Mouse (Mus musculus): ENCODE results near the gene Ptprb. TPM values are rescaled to one million over a fixed set of nuclear protein-coding genes. Genes with fewer than 3 reads are reported as not detected.

The Ptprb gene
- total RNA-seq, 1 experiment: 0.62 TPM

GRCm38 (mm10) chr10:116403679-116404078, 128.4 kb downstream of the Ptprb start:
- no peak for DNase-seq (ENCODE audit: low read depth, low spot score)
- Histone ChIP-seq H3K9me3 (ENCODE audit: control insufficient read depth, insufficient read depth, low read depth, low read length) (no peaks in the 10 kb centered on the region), H3K4me1 (ENCODE audit: control insufficient read depth in 2 of 2, insufficient read depth in 2 of 2, low read length in 2 of 2, poor library complexity in 1 of 2) (no peaks in the 10 kb centered on the region), H3K27ac (ENCODE audit: insufficient read depth, low read depth, low read length, poor library complexity, severe bottlenecking) (no peak overlapping the region), H3K4me3 (ENCODE audit: insufficient read depth in 1 of 2, low read depth in 1 of 2, low read length in 2 of 2, poor library complexity in 1 of 2, severe bottlenecking in 1 of 2) (no peak overlapping the region), H3K36me3 (ENCODE audit: control insufficient read depth, insufficient read depth, low read length, poor library complexity, severe bottlenecking) (no peaks in the 10 kb centered on the region), H3K9ac (ENCODE audit: insufficient read depth, low read depth, low read length, poor library complexity, severe bottlenecking) (no peak overlapping the region)
- TF ChIP-seq ZC3H11A (IDR thresholded peaks at IDR 0.05; ENCODE audit: borderline replicate concordance, low read depth, low read length): no peak
- TF ChIP-seq ZNF384 (IDR thresholded peaks at IDR 0.05; ENCODE audit: low read depth, low read length): no peak
- no peak for TF ChIP-seq CHD2 (IDR thresholded peaks at IDR 0.05; ENCODE audit: low read depth, low read length)
- TF ChIP-seq MAFK (IDR thresholded peaks at IDR 0.05; ENCODE audit: insufficient read depth, low read depth, low read length): no peak
- no peak for TF ChIP-seq HCFC1 (IDR thresholded peaks at IDR 0.05; ENCODE audit: borderline replicate concordance, insufficient read depth, low read length)
- in situ Hi-C loops (cut with MboI; ENCODE audit: low sequenced_read_pairs in 2 of 2, unreplicated experiment in 2 of 2): no loop called here

- Histone ChIP-seq H3K4me1 (ENCODE audit: control insufficient read depth in 2 of 2, insufficient read depth in 2 of 2, low read length in 2 of 2, poor library complexity in 1 of 2) (no peaks in the 10 kb centered on the region), H3K9ac (ENCODE audit: insufficient read depth, low read depth, low read length, poor library complexity, severe bottlenecking) (no peak overlapping the region), H3K9me3 (ENCODE audit: control insufficient read depth, insufficient read depth, low read depth, low read length) (no peaks in the 10 kb centered on the region), H3K36me3 (ENCODE audit: control insufficient read depth, insufficient read depth, low read length, poor library complexity, severe bottlenecking) (no peaks in the 10 kb centered on the region), H3K4me3 (ENCODE audit: insufficient read depth in 1 of 2, low read depth in 1 of 2, low read length in 2 of 2, poor library complexity in 1 of 2, severe bottlenecking in 1 of 2) (no peak overlapping the region), H3K27ac (ENCODE audit: insufficient read depth, low read depth, low read length, poor library complexity, severe bottlenecking) (no peak overlapping the region)
- in situ Hi-C loops (cut with MboI; ENCODE audit: low sequenced_read_pairs in 2 of 2, unreplicated experiment in 2 of 2): no loop called here
- TF ChIP-seq CHD2 (IDR thresholded peaks at IDR 0.05; ENCODE audit: low read depth, low read length): no peak
- no peak for TF ChIP-seq ZNF384 (IDR thresholded peaks at IDR 0.05; ENCODE audit: low read depth, low read length)
- no peak for TF ChIP-seq ZC3H11A (IDR thresholded peaks at IDR 0.05; ENCODE audit: borderline replicate concordance, low read depth, low read length)
- no peak for TF ChIP-seq MAFK (IDR thresholded peaks at IDR 0.05; ENCODE audit: insufficient read depth, low read depth, low read length)
- no peak for TF ChIP-seq HCFC1 (IDR thresholded peaks at IDR 0.05; ENCODE audit: borderline replicate concordance, insufficient read depth, low read length)
- DNase-seq (ENCODE audit: low read depth, low spot score): no peak
Measured at GRCm38 (mm10) chr10:116405011-116405410, 129.7 kb downstream of the Ptprb start.

- Histone ChIP-seq H3K4me3 (ENCODE audit: insufficient read depth in 1 of 2, low read depth in 1 of 2, low read length in 2 of 2, poor library complexity in 1 of 2, severe bottlenecking in 1 of 2) (no peak overlapping the region), H3K9me3 (ENCODE audit: control insufficient read depth, insufficient read depth, low read depth, low read length) (no peaks in the 10 kb centered on the region), H3K9ac (ENCODE audit: insufficient read depth, low read depth, low read length, poor library complexity, severe bottlenecking) (no peak overlapping the region), H3K4me1 (ENCODE audit: control insufficient read depth in 2 of 2, insufficient read depth in 2 of 2, low read length in 2 of 2, poor library complexity in 1 of 2) (no peaks in the 10 kb centered on the region), H3K27ac (ENCODE audit: insufficient read depth, low read depth, low read length, poor library complexity, severe bottlenecking) (no peak overlapping the region), H3K36me3 (ENCODE audit: control insufficient read depth, insufficient read depth, low read length, poor library complexity, severe bottlenecking) (no peaks in the 10 kb centered on the region)
- in situ Hi-C loops (cut with MboI; ENCODE audit: low sequenced_read_pairs in 2 of 2, unreplicated experiment in 2 of 2): no loop called here
- DNase-seq (ENCODE audit: low read depth, low spot score): no peak
- TF ChIP-seq MAFK (IDR thresholded peaks at IDR 0.05; ENCODE audit: insufficient read depth, low read depth, low read length): no peak
- no peak for TF ChIP-seq CHD2 (IDR thresholded peaks at IDR 0.05; ENCODE audit: low read depth, low read length)
- no peak for TF ChIP-seq ZNF384 (IDR thresholded peaks at IDR 0.05; ENCODE audit: low read depth, low read length)
- no peak for TF ChIP-seq HCFC1 (IDR thresholded peaks at IDR 0.05; ENCODE audit: borderline replicate concordance, insufficient read depth, low read length)
- no peak for TF ChIP-seq ZC3H11A (IDR thresholded peaks at IDR 0.05; ENCODE audit: borderline replicate concordance, low read depth, low read length)
Measured at GRCm38 (mm10) chr10:116407684-116408359, 132.5 kb downstream of the Ptprb start.

GRCm38 (mm10) chr10:116410826-116411225, 135.5 kb downstream of the Ptprb start:
- in situ Hi-C loops (cut with MboI; ENCODE audit: low sequenced_read_pairs in 2 of 2, unreplicated experiment in 2 of 2): no loop called here
- TF ChIP-seq CHD2 (IDR thresholded peaks at IDR 0.05; ENCODE audit: low read depth, low read length) (no peak), ZNF384 (IDR thresholded peaks at IDR 0.05; ENCODE audit: low read depth, low read length) (no peak)
- no peaks in the 10 kb centered on the region for H3K36me3 ChIP-seq (ENCODE audit: control insufficient read depth, insufficient read depth, low read length, poor library complexity, severe bottlenecking)
- no peak overlapping the region for H3K9ac ChIP-seq (ENCODE audit: insufficient read depth, low read depth, low read length, poor library complexity, severe bottlenecking)
- DNase-seq (ENCODE audit: low read depth, low spot score): no peak
- no peaks in the 10 kb centered on the region for H3K4me1 ChIP-seq (ENCODE audit: control insufficient read depth in 2 of 2, insufficient read depth in 2 of 2, low read length in 2 of 2, poor library complexity in 1 of 2)
- no peak overlapping the region for H3K27ac ChIP-seq (ENCODE audit: insufficient read depth, low read depth, low read length, poor library complexity, severe bottlenecking)
- no peak overlapping the region for H3K4me3 ChIP-seq (ENCODE audit: insufficient read depth in 1 of 2, low read depth in 1 of 2, low read length in 2 of 2, poor library complexity in 1 of 2, severe bottlenecking in 1 of 2)
- H3K9me3 ChIP-seq (ENCODE audit: control insufficient read depth, insufficient read depth, low read depth, low read length): no peaks in the 10 kb centered on the region

- Histone ChIP-seq H3K9me3 (ENCODE audit: control insufficient read depth, insufficient read depth, low read depth, low read length) (no peaks in the 10 kb centered on the region), H3K9ac (ENCODE audit: insufficient read depth, low read depth, low read length, poor library complexity, severe bottlenecking) (no peak overlapping the region), H3K27ac (ENCODE audit: insufficient read depth, low read depth, low read length, poor library complexity, severe bottlenecking) (no peak overlapping the region), H3K36me3 (ENCODE audit: control insufficient read depth, insufficient read depth, low read length, poor library complexity, severe bottlenecking) (no peaks in the 10 kb centered on the region), H3K4me1 (ENCODE audit: control insufficient read depth in 2 of 2, insufficient read depth in 2 of 2, low read length in 2 of 2, poor library complexity in 1 of 2) (peaks cover 0 to 2% of the 10 kb centered on the region in 2 experiments; a peak in 2 of 4 replicates), H3K4me3 (ENCODE audit: insufficient read depth in 1 of 2, low read depth in 1 of 2, low read length in 2 of 2, poor library complexity in 1 of 2, severe bottlenecking in 1 of 2) (no peak overlapping the region)
- no peak for DNase-seq (ENCODE audit: low read depth, low spot score)
- in situ Hi-C loops (cut with MboI; ENCODE audit: low sequenced_read_pairs in 2 of 2, unreplicated experiment in 2 of 2): no loop called here
- TF ChIP-seq MAFK (IDR thresholded peaks at IDR 0.05; ENCODE audit: insufficient read depth, low read depth, low read length) (no peak), HCFC1 (IDR thresholded peaks at IDR 0.05; ENCODE audit: borderline replicate concordance, insufficient read depth, low read length) (no peak), ZNF384 (IDR thresholded peaks at IDR 0.05; ENCODE audit: low read depth, low read length) (no peak), CHD2 (IDR thresholded peaks at IDR 0.05; ENCODE audit: low read depth, low read length) (no peak), ZC3H11A (IDR thresholded peaks at IDR 0.05; ENCODE audit: borderline replicate concordance, low read depth, low read length) (no peak)
Measured at GRCm38 (mm10) chr10:116416142-116416541, 140.8 kb downstream of the Ptprb start.
